Mouse (Mus musculus) adrenal gland (tissue): Measurements from ENCODE around the gene Tmem240.
"Not testable (repeated sequence)": the region's sequence is repeated elsewhere in the genome, so short reads cannot be mapped to it uniquely, and the experiment has no call there.

Experiments used
- intact Hi-C: fragments of 180-260 bp; cut with DNase I; formaldehyde crosslinking; loops from one replicate; pipeline ENCODE4 v1.15.1; 2025

Gene Tmem240

DNA sequence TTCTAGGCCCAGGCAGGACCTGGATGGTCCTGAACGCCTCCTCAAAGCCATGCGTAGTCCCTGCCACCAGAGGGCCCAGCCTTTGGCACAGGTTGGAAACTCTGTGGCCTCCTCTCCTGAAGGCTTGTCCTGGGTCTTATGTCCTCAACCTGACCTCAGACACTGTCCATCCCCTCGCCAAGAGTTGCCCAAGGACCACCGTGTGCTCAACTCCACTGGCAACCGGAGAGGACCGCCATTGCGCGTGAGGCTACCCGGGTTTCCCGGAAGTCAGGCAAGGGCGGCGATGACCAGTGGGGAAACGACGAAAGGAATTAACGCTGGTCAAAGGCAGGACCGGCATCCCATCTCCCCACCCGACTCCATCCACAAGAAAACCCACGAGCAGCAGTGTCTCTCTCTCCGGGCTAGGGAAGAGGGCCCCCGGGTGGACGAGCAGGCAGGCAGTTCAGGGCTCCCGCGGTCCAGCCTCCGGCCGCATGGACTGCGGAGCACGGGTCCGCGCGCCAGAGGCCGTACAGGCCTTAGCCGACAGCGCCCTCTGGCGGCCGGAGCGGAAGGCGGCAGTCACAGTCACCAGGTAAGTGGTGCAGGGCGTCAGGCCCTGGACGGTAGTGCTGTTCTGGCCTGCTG lies 35.4 kb downstream of the Tmem240 start:
- intact Hi-C loops: loop anchor here (2.0 kb wide), 1 partner anchor 49 kb away; no protein-coding TSS in a partner anchor

DNA sequence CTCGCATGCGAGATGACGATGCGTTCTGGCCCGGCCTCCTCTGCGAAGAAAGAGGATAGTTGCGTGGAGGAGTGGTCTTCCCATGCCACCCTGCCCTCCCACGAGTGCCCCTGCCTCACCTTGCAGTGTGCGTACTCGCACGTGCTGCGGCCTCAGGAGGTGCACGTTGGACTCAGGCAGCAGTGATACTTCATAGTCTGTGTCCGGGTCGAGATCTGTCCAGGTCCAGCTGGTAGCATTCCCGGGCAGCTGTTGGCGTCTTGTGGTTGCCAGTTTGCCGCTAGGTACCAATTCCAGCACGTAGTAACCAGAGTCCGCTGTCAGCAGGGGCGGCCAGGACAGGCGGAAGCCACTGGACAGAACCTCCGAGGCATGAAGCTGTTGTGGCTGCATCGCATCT lies 36.0 kb downstream of the Tmem240 start:
- intact Hi-C loops: no loop called here

DNA sequence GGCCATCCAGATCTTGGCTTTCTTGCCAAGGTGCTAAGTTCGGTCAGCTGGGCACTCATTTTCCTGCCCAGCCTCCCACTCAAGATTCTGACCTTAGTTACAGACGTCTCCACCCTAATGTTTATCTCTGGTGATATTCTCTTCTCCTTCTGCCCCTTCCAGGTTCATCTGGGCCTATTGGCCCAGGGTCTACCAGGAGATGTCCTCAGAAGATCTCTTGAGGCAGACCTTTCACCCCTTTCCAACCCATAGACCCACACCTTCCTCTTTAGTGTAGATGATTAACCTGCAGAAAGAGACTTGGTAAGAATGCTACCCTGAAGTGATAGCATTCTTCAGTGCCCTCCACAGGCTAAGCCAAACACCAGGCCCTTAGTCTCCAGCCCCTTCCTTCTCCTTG lies 37.1 kb downstream of the Tmem240 start:
- intact Hi-C loops: no loop called here

DNA sequence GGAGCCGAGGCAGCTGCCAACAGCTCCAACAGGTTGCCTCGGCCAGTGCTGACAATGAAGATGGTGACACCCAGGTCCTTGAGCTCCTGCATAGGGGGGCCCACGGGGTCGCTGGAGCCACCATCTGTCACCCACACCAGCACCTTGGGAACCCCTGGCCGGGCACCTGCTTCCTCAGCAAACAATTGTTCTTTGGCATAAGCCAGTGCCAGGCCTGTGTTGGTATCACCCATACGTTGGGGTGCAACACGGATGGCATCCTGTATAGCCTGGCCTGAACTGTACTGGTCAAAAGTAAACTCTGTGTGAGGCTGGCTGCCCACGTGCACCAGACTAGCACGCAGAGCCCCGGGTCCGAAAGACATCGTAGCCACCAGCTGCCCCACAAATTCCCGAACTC lies 38.2 kb downstream of the Tmem240 start:
- intact Hi-C loops: no loop called here

- intact Hi-C loops: no loop called here
Observed at GRCm38 (mm10) chr4:155773335-155774078, 38.9 kb downstream of the Tmem240 start.

DNA sequence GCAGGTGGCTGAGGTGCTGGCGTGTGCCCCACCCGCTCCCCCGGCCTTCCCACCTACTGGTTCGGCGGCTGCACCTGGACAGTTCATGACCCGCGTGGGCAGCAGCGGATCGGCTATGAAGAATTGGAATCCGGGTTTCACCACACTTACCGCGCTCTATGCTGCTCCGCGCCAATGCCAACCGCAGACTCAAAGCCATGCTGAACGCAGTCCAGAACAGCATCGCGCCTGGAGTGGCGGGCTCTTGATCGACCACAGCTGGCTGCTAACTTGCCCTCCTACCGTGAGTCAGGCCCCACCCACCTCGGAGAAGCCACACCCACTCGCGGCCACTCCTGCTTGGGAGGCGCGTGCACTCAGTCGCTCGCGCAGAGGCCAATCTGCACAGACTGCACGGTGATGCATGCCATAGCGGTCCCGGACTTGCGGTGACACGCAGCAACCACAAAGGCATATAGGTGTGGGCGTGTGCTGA lies 39.7 kb downstream of the Tmem240 start, which contains the start of gene Vwa1:
Gene Vwa1 (minus strand): TSS at position 419 of the 475 bp plus-strand sequence.
- intact Hi-C loops: no loop called here

DNA sequence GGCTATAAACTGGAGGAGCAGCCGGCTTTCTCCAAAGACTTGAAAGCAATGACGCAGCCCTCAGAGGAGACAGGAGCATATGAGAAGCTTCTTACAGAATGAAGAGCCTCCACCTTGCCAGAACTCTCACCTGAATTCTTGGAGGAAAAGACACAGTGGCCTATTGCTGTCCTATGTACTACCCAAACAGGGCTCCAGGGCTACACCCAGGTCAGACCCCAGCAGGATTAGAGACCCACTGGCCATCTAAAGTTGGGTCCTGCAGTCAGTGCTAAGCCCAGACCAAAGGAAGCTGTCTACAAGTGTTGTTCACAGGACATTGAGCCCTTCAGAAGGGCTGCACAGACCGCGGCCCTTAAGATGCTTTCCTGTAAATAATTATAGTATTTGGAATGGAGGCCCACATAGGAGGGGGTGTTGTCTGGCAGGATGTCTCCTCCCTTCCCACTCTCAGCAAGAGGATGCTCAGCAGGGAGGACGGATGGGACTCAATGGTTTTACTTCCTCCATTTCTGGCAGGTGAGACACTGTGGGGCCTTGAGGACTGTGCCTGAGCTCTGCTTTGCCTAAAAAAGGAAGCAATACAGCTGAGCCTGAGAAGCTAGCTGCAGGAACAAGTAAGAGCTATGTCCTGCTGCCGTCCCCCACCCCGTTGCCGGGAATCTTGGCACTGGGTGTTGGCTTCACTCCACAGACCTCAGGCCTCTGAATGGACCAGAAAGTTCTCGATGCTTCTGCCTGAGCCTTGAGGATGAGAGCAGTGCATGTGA lies 40.6 kb downstream of the Tmem240 start:
- intact Hi-C loops: no loop called here

DNA sequence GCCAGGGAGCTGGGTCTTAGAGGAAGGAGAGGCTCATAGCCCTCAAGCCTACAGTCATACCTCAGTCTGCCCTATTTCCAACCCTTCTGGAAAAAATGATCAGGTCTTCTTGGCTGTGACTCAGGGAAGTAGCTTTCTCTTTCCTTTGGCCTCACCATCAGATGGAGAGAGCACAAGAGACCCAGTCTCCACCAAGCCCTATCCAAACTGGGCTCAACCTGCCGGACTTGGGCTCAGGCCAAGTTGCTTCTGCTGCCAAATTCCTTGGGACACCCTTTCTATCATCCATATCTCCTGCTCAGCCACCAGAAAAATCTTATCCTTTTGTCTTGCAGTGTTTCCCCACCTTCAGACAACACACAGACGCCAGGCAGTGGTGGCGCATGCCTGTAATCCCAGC lies 41.3 kb downstream of the Tmem240 start:
- intact Hi-C loops: no loop called here

GRCm38 (mm10) chr4:155776704-155777335 lies 42.2 kb downstream of the Tmem240 start:
- intact Hi-C loops: no loop called here

GRCm38 (mm10) chr4:155777816-155778215 lies 43.2 kb downstream of the Tmem240 start:
- intact Hi-C loops: no loop called here

GRCm38 (mm10) chr4:155779498-155779897 lies 44.9 kb downstream of the Tmem240 start:
- intact Hi-C loops: no loop called here

DNA sequence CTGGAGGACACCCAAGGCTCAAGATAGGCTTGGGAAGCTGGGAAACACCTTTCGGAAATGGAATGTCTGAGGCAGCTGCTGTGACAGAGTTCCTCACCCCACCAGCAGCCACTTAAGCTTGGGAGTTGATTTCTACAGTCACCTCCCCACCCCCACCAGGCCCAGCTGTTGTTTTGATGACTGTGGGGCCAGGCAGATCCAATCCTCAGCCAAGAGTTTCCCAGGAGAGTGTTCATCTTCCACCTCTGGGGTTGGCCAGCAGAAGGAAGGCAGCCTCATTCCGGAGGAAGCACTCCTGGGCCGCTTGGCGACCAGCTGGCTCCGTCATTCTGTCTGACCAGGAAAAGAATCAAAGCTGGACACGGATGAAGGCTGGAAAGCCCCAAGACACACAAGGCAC lies 46.3 kb downstream of the Tmem240 start:
- intact Hi-C loops: no loop called here

- intact Hi-C loops: no loop called here
Observed at GRCm38 (mm10) chr4:155783486-155784080, 49.0 kb downstream of the Tmem240 start.

DNA sequence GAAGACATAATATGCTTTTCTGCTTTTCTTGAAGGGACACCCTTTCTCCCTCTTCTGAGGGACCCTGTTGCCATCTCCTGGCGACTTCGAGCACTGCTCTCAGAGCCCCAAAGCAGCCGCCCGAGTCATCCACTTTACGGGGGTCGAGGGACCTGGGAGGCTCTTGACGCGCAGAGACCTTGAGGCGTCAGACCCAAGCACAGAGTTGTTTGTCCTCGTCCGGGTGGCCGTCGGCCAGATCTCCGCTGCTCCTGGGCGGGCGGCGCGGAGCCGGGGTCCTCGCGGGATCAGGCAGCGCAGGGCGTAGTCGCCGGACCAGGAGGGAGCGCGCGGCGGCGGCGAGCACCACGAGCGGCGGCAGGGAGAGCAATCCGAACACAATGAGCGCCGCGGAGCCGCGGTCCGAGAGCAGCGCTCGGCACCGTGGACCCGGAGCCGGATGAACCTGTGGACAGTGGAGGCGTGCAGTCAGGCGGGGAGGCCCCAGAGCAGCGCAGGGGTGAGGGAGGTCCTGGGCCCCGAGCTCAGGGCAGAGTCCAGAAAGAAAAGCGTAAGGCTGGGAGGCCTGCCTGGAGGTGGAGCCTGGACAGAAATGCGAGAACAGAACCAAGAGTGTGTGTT lies 49.6 kb downstream of the Tmem240 start:
- intact Hi-C loops: no loop called here

DNA sequence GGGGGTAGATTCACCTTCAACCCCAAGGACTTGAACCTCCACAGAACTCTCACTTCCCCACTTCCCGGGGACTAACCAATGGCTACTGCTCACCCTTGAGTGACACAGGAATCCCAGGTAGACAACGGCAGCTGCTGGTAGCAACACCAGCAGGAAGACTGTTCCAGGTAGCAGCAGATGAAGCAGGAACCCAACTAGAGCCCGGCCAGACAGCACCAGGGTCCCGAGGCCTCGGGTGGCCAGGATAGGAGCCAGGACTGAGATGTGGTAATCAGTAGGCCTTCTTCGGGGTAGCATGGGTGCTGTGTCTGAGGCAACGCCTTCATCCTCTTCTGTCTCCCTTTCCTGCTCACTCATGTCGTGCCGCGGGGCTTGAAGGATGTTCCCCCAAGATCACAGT lies 50.6 kb downstream of the Tmem240 start:
- intact Hi-C loops: no loop called here

- intact Hi-C loops: no loop called here
Observed at GRCm38 (mm10) chr4:155785819-155786218, 51.2 kb downstream of the Tmem240 start, which contains the start of gene Tmem88b. Tmem88b (minus strand) TSS chr4:155785874.

- intact Hi-C loops: no loop called here
Observed at GRCm38 (mm10) chr4:155788300-155788699, 53.7 kb downstream of the Tmem240 start.

DNA sequence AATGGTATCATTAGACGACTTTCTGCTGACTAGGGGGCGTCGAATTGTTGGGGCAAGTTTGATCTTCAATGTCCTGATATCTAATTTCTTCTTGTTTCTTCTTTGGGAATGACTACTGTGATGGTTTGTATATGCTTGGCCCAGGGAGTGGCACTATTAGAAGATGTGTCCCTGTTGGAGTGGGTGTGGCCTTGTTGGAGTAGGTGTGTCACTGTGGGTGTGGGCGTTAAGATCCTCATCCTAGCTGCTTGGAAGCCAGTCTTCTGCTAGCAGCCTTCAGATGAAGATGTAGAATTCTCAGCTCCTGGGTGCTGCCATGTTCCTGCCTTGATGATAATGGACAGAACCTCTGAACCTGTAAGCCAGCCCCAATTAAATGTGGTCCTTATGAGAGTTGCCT lies 54.2 kb downstream of the Tmem240 start:
- intact Hi-C loops: not testable (repeated sequence)

- intact Hi-C loops: no loop called here
Observed at GRCm38 (mm10) chr4:155790021-155790489, 55.5 kb downstream of the Tmem240 start, which contains the start of gene Ankrd65. Ankrd65 (plus strand) TSS chr4:155790439.
